Mouse (Mus musculus): ENCODE data around the gene Mup12. TPM values are rescaled to one million over a fixed set of nuclear protein-coding genes. Genes with fewer than 3 reads are reported as not detected.

The Mup12 gene
- not detected for polyA plus RNA-seq (2017; shearing (Covaris generic))

GRCm38 (mm10) chr4:60741226-60741625 is at the start of gene Mup12:
Mup12 (minus strand) TSS chr4:60741326.

Other genes starting within 250 kb of the Mup12 start
- gene Mup1, start 239.4 kb downstream of the Mup12 start, polyA plus RNA-seq (2017; shearing (Covaris generic)) = not detected
- gene Mup10, start 159.1 kb downstream of the Mup12 start, polyA plus RNA-seq (2017; shearing (Covaris generic)) = not detected
- gene Mup11, start 78.9 kb downstream of the Mup12 start, polyA plus RNA-seq (2017; shearing (Covaris generic)) = 1.3 TPM
- gene Mup22, start 80.1 kb upstream of the Mup12 start, polyA plus RNA-seq (2017; shearing (Covaris generic)) = not detected